Mouse (Mus musculus) erythroblast, embryonic 14.5 days (primary cell): ENCODE results near the gene Alx3.

Source experiments
- GATA1 ChIP-seq: IDR thresholded peaks from 2 replicates; pipeline ENCODE4 v1.6.1; 2012; ENCODE audit warnings: low read length, inconsistent platforms, mixed read lengths
- TAL1 ChIP-seq: IDR thresholded peaks from 3 replicates; pipeline ENCODE4 v1.6.1; 2012; ENCODE audit warnings: low read length, inconsistent platforms, mixed read lengths

DNA sequence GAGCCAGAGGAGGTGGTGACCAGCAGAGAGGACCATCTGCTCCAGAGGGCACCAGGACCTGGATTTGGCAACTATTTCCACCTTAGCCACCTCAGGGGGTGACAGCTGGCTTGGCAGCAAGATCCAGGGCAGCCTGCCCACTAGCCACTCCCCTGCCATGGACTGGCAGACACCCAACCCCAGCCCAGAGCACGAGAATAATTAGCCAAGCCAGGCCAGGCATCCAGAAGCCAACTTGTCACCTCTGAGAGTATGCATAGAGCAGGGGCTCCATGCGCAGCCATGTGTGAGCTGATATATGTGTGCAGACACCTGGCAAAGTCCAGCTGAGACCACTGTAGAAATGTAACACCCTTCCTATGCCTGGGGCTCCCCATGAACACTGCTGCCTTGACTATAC is 47.9 kb upstream of the Alx3 start:
- no peak for TF ChIP-seq GATA1
- TF ChIP-seq TAL1 = no peak
